ENCODE assay signal across 49 mouse cellular contexts in genomic region chr8:12608810-12609209, GRCm38 (mm10). TPM values are rescaled to one million over a fixed set of nuclear protein-coding genes. Genes with fewer than 3 reads are reported as not detected.
"Had no signal": no experiment of that assay in that cellular context is flagged by ENCODE, and none has a peak within 500 bp of the region (broad histone marks: within the 10 kb centered on the region; RNA-seq: fewer than 3 reads in every experiment).

No protein-coding gene starts in this region.

- ATAC-seq: hindbrain, postnatal 0 days; inflammation-experienced regulatory T-cells, adult 6 months; intestine, embryonic 16.5 days; intestine, postnatal 0 days had no signal

- H3K36me3 ChIP-seq: heart, embryonic 10.5 days; heart, embryonic 15.5 days; hindbrain, embryonic 12.5 days; hindbrain, embryonic 13.5 days; hindbrain, embryonic 15.5 days; intestine, embryonic 15.5 days had no signal

- H3K27ac ChIP-seq: heart, embryonic 10.5 days; heart, embryonic 13.5 days; heart, embryonic 15.5 days; hindbrain, embryonic 12.5 days; hindbrain, embryonic 13.5 days; hindbrain, embryonic 14.5 days; hindbrain, embryonic 15.5 days; hindbrain, postnatal 0 days; intestine, embryonic 15.5 days; kidney, embryonic 15.5 days; kidney, postnatal 0 days had no signal

- H3K9me3 ChIP-seq: heart, embryonic 10.5 days; heart, embryonic 12.5 days; heart, embryonic 13.5 days; heart, embryonic 15.5 days; hindbrain, embryonic 10.5 days; hindbrain, embryonic 12.5 days; hindbrain, embryonic 13.5 days; hindbrain, embryonic 15.5 days; intestine, embryonic 15.5 days; kidney, embryonic 15.5 days had no signal

- DNase-seq: heart, postnatal 10 days; heart, postnatal 14 days; heart, postnatal 36 days; heart, postnatal 4 days; kidney, adult 11 months; kidney, adult 18-20 months; kidney, adult 2 months; kidney, adult 8-10 months; kidney, adult 9 months; kidney, postnatal 10 days; kidney, postnatal 14 days; kidney, postnatal 25 days; kidney, postnatal 36 days; kidney, postnatal 4 days; layer of hippocampus, adult 9-11 months; layer of hippocampus, postnatal 36 days had no signal

- H3K4me1 ChIP-seq: heart, embryonic 10.5 days; heart, embryonic 12.5 days; heart, embryonic 13.5 days; heart, embryonic 15.5 days; intestine, embryonic 15.5 days; kidney, embryonic 15.5 days had no signal

- H3K27me3 ChIP-seq: heart, embryonic 12.5 days; hindbrain, embryonic 12.5 days; hindbrain, embryonic 15.5 days; intestine, embryonic 15.5 days had no signal

- H3K4me2 ChIP-seq: heart, embryonic 11.5 days; heart, embryonic 12.5 days; heart, embryonic 13.5 days; heart, embryonic 15.5 days; hindbrain, embryonic 12.5 days; hindbrain, embryonic 13.5 days; hindbrain, embryonic 14.5 days; hindbrain, embryonic 15.5 days; intestine, embryonic 15.5 days; kidney, embryonic 15.5 days had no signal

- H3K9ac ChIP-seq: heart, embryonic 12.5 days; heart, embryonic 13.5 days; heart, embryonic 15.5 days; hindbrain, embryonic 12.5 days; hindbrain, embryonic 13.5 days; hindbrain, embryonic 14.5 days; hindbrain, embryonic 15.5 days; intestine, embryonic 15.5 days; kidney, embryonic 15.5 days had no signal

- H3K4me3 ChIP-seq: heart, embryonic 10.5 days; heart, embryonic 12.5 days; heart, embryonic 13.5 days; heart, embryonic 15.5 days; hindbrain, embryonic 10.5 days; hindbrain, embryonic 12.5 days; hindbrain, embryonic 13.5 days; hindbrain, embryonic 15.5 days; intestine, embryonic 15.5 days; kidney, embryonic 15.5 days; layer of hippocampus, adult 2 months had no signal

RNA-seq across cellular contexts. Expression of gene Spaca7, which starts 36.0 kb away (rescaled TPM):
- total RNA-seq: heart, postnatal 10 days; heart, postnatal 14 days; heart, postnatal 25 days; heart, postnatal 36 days; heart, postnatal 4 days; hematopoietic stem cell, adult 5-6 weeks; hindbrain, postnatal 0 days; layer of hippocampus, adult 18-20 months; layer of hippocampus, adult 2 months; layer of hippocampus, adult 8-10 months; layer of hippocampus, postnatal 10 days; layer of hippocampus, postnatal 14 days; layer of hippocampus, postnatal 25 days; layer of hippocampus, postnatal 36 days; left cerebral cortex, adult 18-20 months had no signal
- polyA plus RNA-seq: heart, embryonic 10.5 days; heart, embryonic 11.5 days; heart, embryonic 12.5 days; heart, embryonic 13.5 days; heart, embryonic 14.5 days; heart, embryonic 15.5 days; heart, embryonic 16.5 days; heart, postnatal 0 days; hindbrain, embryonic 10.5 days; hindbrain, embryonic 11.5 days; hindbrain, embryonic 12.5 days; hindbrain, embryonic 13.5 days; hindbrain, embryonic 14.5 days; hindbrain, embryonic 15.5 days; hindbrain, embryonic 16.5 days; hindbrain, postnatal 0 days; inflammation-experienced regulatory T-cells, adult 6 months; intestine, embryonic 14.5 days; intestine, embryonic 15.5 days; intestine, embryonic 16.5 days; large intestine, adult 2 months had no signal
